Mouse (Mus musculus) embryonic facial prominence, embryonic 12.5 days (tissue): ENCODE data around the gene Slc15a2. TPM values are rescaled to one million over a fixed set of nuclear protein-coding genes. Genes with fewer than 3 reads are reported as not detected.

Experiments used
- ATAC-seq: fragments of 200-750 bp; cut with Nextera tagmentation; 2 replicates; pipeline ENCODE4 v1.8.0; 2017; ENCODE audit not compliant: insufficient number of reproducible peaks, insufficient read depth, low FRiP score, low TSS enrichment
- H3K27ac ChIP-seq: fragments of 300-500 bp; sonication (generic); 2 replicates; pipeline ENCODE4 v1.5.1; 2016; ENCODE audit warnings: mild to moderate bottlenecking
- H3K27me3 ChIP-seq: fragments of 300-500 bp; sonication (generic); 2 replicates; pipeline ENCODE4 v1.6.1; 2016; ENCODE audit warnings: mild to moderate bottlenecking, moderate library complexity
- H3K36me3 ChIP-seq: fragments of 300-500 bp; sonication (generic); 2 replicates; pipeline ENCODE4 v1.6.1; 2016; ENCODE audit warnings: mild to moderate bottlenecking
- H3K4me1 ChIP-seq: fragments of 300-500 bp; sonication (generic); 2 replicates; pipeline ENCODE4 v1.6.1; 2016
- H3K4me2 ChIP-seq: fragments of 300-500 bp; sonication (generic); replicated peaks from 2 replicates; pipeline ENCODE4 v1.6.1; 2016; ENCODE audit warnings: mild to moderate bottlenecking, moderate library complexity
- H3K4me3 ChIP-seq: fragments of 300-500 bp; sonication (generic); 2 replicates; pipeline ENCODE4 v1.5.1; 2016; ENCODE audit warnings: mild to moderate bottlenecking
- H3K9ac ChIP-seq: fragments of 300-500 bp; sonication (generic); 2 replicates; pipeline ENCODE4 v1.6.1; 2016; ENCODE audit warnings: mild to moderate bottlenecking, moderate library complexity
- H3K9me3 ChIP-seq: fragments of 300-500 bp; sonication (generic); 2 replicates; pipeline ENCODE4 v1.6.1; 2016; ENCODE audit warnings: mild to moderate bottlenecking, moderate library complexity
- WGBS: fragments of 180-500 bp; shearing (Covaris S2); methylation state at CpG from one replicate; pipeline ENCODE4 v1.1.7; 2016; 5-methylcytosine and 5-hydroxymethylcytosine counted together
- polyA plus RNA-seq: library from polyadenylated mRNA; unstranded; fragments of >200 nt; fragmentation: Nextera tagmentation; extraction: Ambion mirVana; gene quantifications from 2 replicates; pipeline ENCODE4 v1.2.1, GENCODE M21; 2016

The Slc15a2 gene
- polyA plus RNA-seq, 1 experiment from 2014 or later = 5.0 TPM

DNA sequence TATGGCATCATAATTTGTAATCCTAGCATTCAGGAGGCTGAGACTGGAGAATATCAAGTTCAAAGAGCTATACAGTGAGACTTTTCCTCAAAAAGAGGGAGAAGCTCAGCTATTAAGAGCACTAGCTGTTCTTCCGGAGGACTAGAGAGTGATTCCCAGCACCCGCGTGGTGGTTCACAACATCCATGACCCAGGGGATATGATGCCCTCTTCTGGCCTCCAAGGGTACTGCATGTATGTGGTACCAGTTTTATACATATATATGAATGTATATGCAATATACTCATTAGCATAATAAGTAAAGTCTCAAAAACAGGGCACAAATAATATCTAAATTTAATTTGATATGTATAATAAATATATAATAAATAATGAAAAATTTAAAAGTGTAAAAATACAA is 17.6 kb upstream of the Slc15a2 start:
- H3K4me1 ChIP-seq = no peaks in the 10 kb centered on the region
- no peaks in the 10 kb centered on the region for H3K27me3 ChIP-seq
- H3K27ac ChIP-seq = no peak overlapping the region
- no peak overlapping the region for H3K9ac ChIP-seq
- no peak overlapping the region for H3K4me2 ChIP-seq
- no peak for ATAC-seq
- no peaks in the 10 kb centered on the region for H3K9me3 ChIP-seq
- H3K4me3 ChIP-seq = no peak overlapping the region
- H3K36me3 ChIP-seq = no peaks in the 10 kb centered on the region
- 90% methylated on average over 3 of the region's 3 CpGs for WGBS

DNA sequence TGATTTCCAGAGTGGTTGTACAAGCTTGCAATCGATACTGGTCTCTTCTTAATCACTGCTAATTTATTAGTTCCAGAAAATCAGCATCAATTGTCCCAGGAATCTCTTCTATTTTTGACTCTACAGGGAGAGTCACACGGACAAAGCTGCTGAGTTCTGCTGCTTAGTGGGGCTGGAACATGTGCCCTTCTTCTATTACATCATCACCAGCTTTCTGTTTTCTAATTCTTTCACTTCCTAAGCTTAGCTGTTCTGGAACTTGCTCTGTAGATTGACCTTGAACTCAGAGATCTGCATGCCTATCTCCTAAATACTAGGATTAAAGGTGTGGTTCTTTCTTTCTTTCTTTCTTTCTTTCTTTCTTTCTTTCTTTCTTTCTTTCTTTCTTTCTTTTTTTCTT is 13.6 kb upstream of the Slc15a2 start:
- Histone ChIP-seq H3K4me2 (no peak overlapping the region), H3K9ac (no peak overlapping the region), H3K27ac (no peak overlapping the region), H3K27me3 (no peaks in the 10 kb centered on the region), H3K4me1 (no peaks in the 10 kb centered on the region), H3K4me3 (no peak overlapping the region), H3K36me3 (no peaks in the 10 kb centered on the region), H3K9me3 (no peaks in the 10 kb centered on the region)
- WGBS = 69% methylated on average over 2 of the region's 2 CpGs
- ATAC-seq = no peak

DNA sequence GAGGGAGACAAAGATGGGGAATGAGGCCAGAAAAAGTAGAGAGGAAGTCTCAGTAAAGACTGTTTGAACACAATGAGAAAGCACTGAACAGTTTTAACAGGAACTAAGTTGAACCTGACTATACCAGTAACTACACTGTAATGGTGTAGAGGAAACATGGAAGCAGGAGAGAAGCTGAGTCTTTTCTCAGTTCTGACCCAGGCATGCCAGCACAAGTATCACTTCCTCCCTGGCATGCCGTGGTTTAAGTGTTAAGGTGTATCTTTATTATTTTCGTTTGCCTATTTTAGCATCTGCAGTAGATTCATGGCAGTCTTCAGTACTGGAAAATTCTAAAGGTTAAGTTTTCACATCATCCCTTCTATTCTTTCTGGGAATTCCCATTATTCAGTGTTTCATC is 10.2 kb upstream of the Slc15a2 start:
- WGBS = 65% methylated on average over 2 of the region's 2 CpGs
- Histone ChIP-seq H3K27me3 (no peaks in the 10 kb centered on the region), H3K4me2 (no peak overlapping the region), H3K9me3 (no peaks in the 10 kb centered on the region), H3K9ac (no peak overlapping the region), H3K4me3 (no peak overlapping the region), H3K36me3 (no peaks in the 10 kb centered on the region), H3K4me1 (no peaks in the 10 kb centered on the region), H3K27ac (no peak overlapping the region)
- ATAC-seq = no peak

DNA sequence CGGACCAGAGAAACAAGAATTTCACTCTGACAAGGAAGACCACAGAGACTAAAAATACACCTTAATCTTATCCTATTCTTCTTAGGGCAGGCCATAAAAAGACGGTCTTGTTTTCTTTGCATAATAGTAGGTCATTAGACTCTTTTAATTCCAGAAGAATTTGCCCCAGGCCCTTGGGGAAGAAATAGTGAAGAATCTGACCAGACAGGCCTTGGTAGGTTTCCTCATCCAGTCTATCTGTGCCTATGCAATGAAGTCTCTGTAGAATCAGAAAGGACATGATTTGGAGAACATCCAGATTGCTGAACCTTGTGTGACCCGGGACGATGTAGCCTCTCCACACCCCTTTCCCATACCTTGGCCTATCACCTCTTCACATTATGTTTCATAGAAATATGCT is 5.4 kb upstream of the Slc15a2 start:
- no peak overlapping the region for H3K27ac ChIP-seq
- no peak overlapping the region for H3K9ac ChIP-seq
- ATAC-seq = no peak
- no peak overlapping the region for H3K4me2 ChIP-seq
- H3K4me3 ChIP-seq = no peak overlapping the region
- H3K36me3 ChIP-seq = no peaks in the 10 kb centered on the region
- 72% methylated on average over 4 of the region's 4 CpGs for WGBS
- no peaks in the 10 kb centered on the region for H3K9me3 ChIP-seq
- H3K4me1 ChIP-seq = no peaks in the 10 kb centered on the region
- no peaks in the 10 kb centered on the region for H3K27me3 ChIP-seq

DNA sequence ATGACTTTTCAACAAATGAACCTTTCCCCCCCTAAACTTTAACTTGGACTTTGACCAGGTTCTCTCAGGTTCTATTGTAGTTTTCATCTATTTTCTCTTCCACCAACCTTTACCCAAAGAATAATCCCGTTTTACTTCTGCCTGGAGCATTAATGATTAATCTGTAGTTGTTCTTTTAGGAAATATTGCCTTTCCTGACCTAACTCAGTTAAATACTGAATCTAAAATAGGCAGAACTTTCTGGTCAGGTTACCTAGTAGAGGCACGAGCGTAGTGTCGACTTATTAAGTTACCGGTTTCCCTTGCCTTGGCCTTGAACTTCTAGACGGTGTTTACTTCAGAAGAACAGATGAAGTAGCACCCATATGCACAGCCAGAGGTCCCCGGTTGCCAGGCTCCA is 1.7 kb upstream of the Slc15a2 start:
- Histone ChIP-seq H3K27ac (no peak overlapping the region), H3K36me3 (no peaks in the 10 kb centered on the region), H3K4me2 (no peak overlapping the region), H3K9ac (no peak overlapping the region), H3K4me3 (no peak overlapping the region), H3K9me3 (no peaks in the 10 kb centered on the region), H3K4me1 (no peaks in the 10 kb centered on the region), H3K27me3 (no peaks in the 10 kb centered on the region)
- 84% methylated on average over 7 of the region's 7 CpGs for WGBS
- ATAC-seq = no peak

DNA sequence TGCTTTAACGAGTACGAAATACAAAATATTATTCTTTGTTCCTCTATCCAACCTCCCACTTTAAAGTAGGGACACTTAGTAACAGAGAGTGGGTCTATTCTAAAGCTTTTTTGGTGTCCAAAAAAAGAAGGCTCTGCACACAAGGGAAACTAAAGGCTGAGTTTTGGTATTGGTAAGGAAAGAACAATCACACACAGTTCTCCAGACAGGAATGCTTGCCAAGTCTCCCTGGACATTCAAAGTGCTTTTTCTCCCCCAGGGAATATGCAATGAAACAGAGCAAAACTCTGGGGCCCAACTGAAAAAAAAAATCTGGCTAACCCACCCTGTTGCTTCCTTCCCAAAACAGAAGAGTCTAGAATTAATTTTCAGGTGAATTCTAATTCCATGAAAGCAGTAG is 616 bp downstream of the Slc15a2 start:
- Histone ChIP-seq H3K9me3 (no peaks in the 10 kb centered on the region), H3K9ac (no peak overlapping the region), H3K36me3 (no peaks in the 10 kb centered on the region), H3K4me2 (no peak overlapping the region; the same call in 1 of the 2 replicates), H3K27ac (no peak overlapping the region), H3K27me3 (no peaks in the 10 kb centered on the region), H3K4me1 (no peaks in the 10 kb centered on the region), H3K4me3 (no peak overlapping the region)
- ATAC-seq = no peak
- WGBS = 81% methylated on average over 2 of the region's 2 CpGs

DNA sequence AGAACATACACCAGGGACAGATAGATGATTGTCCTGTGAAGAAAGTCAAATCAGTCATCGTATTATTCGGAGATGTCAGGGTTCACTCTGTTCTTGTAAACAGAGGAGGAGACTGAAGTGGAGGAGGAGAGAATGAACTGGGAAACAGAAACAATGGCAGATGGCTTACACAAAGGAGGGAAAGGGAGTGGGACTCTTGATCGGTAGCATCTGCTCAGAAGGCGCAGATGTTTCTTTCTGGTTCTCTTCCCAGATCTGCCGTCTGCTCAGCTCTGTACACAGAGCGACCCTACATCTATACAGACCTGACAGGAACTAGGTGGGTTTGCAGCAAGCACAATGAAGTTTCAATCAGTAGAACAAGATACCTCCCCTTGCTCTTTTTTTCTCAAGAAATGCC is 9.1 kb downstream of the Slc15a2 start:
- 88% methylated on average over 6 of the region's 6 CpGs for WGBS
- Histone ChIP-seq H3K36me3 (no peaks in the 10 kb centered on the region), H3K9ac (no peak overlapping the region)

DNA sequence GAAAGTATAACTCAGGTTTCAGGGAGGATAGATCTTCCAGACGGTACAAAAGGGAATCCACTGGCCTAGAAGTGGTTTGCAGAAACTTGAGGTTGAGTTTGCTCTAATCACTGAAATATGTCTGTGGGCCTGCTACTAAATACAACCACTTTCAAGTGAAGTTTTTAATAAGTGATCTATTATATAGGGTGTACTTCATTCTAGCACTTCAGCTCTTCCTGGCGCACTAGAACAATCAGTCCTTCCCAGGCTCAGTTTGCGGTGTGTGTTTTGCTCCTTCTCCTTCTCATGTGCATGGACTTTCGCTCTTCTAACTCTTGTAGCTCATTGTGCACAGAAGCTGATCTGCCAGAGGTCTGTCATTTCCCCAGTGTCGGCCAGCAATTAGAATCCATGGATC is 11.8 kb downstream of the Slc15a2 start:
- H3K27me3 ChIP-seq = no peaks in the 10 kb centered on the region
- H3K27ac ChIP-seq = no peak overlapping the region
- H3K4me1 ChIP-seq = no peaks in the 10 kb centered on the region
- H3K9ac ChIP-seq = no peak overlapping the region
- 92% methylated on average over 5 of the region's 5 CpGs for WGBS
- ATAC-seq = no peak
- no peaks in the 10 kb centered on the region for H3K9me3 ChIP-seq
- no peak overlapping the region for H3K4me3 ChIP-seq
- no peaks in the 10 kb centered on the region for H3K36me3 ChIP-seq
- no peak overlapping the region for H3K4me2 ChIP-seq

More for the DNA sequence above, 9.1 kb downstream of the Slc15a2 start:
- no peaks in the 10 kb centered on the region for H3K27me3 ChIP-seq
- no peak for ATAC-seq
- H3K9me3 ChIP-seq = no peaks in the 10 kb centered on the region
- no peaks in the 10 kb centered on the region for H3K4me1 ChIP-seq
- H3K27ac ChIP-seq = no peak overlapping the region
- no peak overlapping the region for H3K4me2 ChIP-seq
- H3K4me3 ChIP-seq = no peak overlapping the region

DNA sequence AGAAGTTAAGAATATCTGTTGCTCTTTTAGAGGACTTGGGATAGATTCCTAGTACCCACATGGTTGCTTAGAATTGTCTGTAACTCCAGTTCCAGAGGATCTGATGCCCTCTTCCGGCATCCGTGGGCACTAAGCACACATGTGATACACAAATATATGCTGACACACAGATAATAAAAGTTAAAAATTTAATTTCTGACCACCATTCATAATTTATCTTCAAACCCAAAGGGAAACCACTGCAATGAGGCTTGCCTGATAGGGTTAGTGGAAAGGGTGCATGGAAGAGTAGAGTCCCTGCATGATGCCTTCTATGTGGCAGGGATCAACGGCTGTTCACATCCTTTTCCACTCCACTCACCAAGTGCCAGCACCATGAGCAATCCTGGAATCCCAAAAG is 13.1 kb downstream of the Slc15a2 start:
- H3K9ac ChIP-seq = no peak overlapping the region
- no peak overlapping the region for H3K4me3 ChIP-seq
- H3K27ac ChIP-seq = no peak overlapping the region
- no peak overlapping the region for H3K4me2 ChIP-seq
- H3K9me3 ChIP-seq = no peaks in the 10 kb centered on the region
- H3K27me3 ChIP-seq = no peaks in the 10 kb centered on the region
- no peaks in the 10 kb centered on the region for H3K4me1 ChIP-seq
- no peaks in the 10 kb centered on the region for H3K36me3 ChIP-seq
- ATAC-seq = no peak
- WGBS = 91% methylated on average over 3 of the region's 3 CpGs

DNA sequence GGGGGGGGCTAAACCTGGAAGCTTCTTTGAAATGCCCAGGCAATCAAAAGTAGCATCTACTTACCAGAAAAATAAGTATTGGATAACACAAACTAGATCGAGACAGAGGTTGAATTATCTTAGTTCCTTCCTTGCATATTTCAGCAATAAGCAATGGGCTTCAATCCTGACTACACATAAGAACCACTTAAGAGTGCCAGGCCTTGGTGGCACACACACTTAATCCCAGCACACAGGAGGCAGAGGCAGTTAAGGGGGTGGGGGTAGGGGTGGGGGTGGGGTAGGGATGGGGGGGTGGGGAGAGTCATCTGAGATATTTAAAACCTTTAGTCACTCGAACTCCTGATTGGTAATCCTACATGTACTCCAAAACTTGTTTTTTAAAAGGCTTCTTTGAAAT is 13.5 kb downstream of the Slc15a2 start:
- 64% methylated on average over 2 of the region's 2 CpGs for WGBS
- ATAC-seq = no peak
- no peaks in the 10 kb centered on the region for H3K4me1 ChIP-seq

DNA sequence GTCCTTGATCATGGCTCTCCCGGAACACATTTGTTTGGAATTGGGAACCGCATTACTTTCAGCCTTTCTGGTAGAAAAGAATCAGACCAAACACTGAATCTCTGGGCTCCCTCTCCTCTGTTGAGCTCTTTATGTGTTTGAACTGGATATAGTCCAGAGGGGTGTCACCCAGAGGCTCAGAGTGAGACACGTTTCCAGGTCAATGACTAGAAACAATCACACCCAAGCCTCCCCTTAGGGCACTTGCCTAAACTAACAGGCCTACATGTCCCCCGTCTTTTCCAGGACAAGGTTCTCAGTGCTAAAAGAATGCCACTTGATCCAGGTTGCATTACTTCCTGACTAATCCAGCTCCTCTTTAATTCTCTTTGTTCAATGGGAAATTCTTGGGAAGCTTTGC is 13.9 kb downstream of the Slc15a2 start:
- Histone ChIP-seq H3K4me3 (no peak overlapping the region), H3K27ac (no peak overlapping the region), H3K4me2 (no peak overlapping the region), H3K27me3 (no peaks in the 10 kb centered on the region), H3K4me1 (no peaks in the 10 kb centered on the region), H3K9ac (no peak overlapping the region), H3K36me3 (no peaks in the 10 kb centered on the region), H3K9me3 (no peaks in the 10 kb centered on the region)
- WGBS = 50% methylated on average over 4 of the region's 4 CpGs
- ATAC-seq = no peak

More for the DNA sequence above, 13.5 kb downstream of the Slc15a2 start:
- H3K4me2 ChIP-seq = no peak overlapping the region
- H3K9ac ChIP-seq = no peak overlapping the region
- H3K4me3 ChIP-seq = no peak overlapping the region
- no peaks in the 10 kb centered on the region for H3K27me3 ChIP-seq
- H3K27ac ChIP-seq = no peak overlapping the region
- H3K9me3 ChIP-seq = no peaks in the 10 kb centered on the region
- H3K36me3 ChIP-seq = no peaks in the 10 kb centered on the region

DNA sequence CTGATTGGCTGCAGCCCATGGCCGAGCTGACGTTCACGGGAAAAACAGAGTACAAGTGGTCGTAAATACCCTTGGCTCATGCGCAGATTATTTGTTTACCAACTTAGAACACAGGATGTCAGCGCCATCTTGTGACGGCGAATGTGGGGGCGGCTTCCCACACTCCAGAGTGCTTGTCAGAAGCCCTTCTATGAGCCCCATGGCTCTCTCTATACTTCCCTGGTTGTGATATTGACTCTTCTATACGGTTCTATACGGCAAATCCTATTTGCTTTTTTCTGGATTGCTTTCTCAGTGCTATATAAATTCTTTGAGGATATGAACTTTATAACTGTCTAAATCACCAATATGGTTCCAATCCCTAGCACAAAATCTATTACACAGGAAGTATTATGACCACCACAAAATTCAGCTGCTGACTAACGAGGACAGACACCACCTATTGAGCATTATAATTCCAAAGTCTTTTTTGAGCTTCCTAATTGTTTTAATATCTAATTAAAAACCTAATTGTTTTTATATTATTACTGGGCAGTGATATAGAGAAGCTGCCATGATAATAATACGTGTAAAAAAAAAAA is 14.5 kb downstream of the Slc15a2 start:
- Histone ChIP-seq H3K4me2 (no peak overlapping the region), H3K27ac (no peak overlapping the region), H3K4me3 (no peak overlapping the region), H3K36me3 (no peaks in the 10 kb centered on the region), H3K9ac (no peak overlapping the region), H3K4me1 (no peaks in the 10 kb centered on the region), H3K9me3 (no peaks in the 10 kb centered on the region), H3K27me3 (no peaks in the 10 kb centered on the region)
- 68% methylated on average over 10 of the region's 13 CpGs for WGBS
- no peak for ATAC-seq

DNA sequence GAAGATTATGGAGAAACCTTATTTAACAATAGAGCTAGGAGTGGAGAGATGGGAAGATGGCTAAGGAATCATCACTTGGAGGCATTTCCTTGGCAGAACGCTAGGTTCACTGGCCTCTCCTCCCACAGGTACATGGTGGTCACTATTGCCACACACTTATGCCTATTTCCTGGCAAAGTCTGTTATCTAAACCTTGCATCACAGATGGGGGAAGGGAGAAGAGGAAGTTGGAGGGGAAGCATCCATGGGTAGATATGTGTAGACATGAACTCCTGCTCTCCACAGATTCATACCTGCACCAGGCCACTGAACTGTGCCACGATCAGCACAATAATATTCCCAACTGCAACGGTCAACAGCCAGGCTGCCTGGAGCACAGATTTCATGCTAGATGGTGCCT is 32.8 kb downstream of the Slc15a2 start:
- WGBS = 89% methylated on average over 3 of the region's 3 CpGs
- H3K4me2 ChIP-seq = no peak overlapping the region
- H3K9ac ChIP-seq = no peak overlapping the region
- no peak overlapping the region for H3K4me3 ChIP-seq
- no peak overlapping the region for H3K27ac ChIP-seq
- no peaks in the 10 kb centered on the region for H3K4me1 ChIP-seq
- no peaks in the 10 kb centered on the region for H3K36me3 ChIP-seq
- ATAC-seq = no peak
- H3K9me3 ChIP-seq = no peaks in the 10 kb centered on the region
- no peaks in the 10 kb centered on the region for H3K27me3 ChIP-seq
